Mouse (Mus musculus): ENCODE measurements at regions not wholly inside any gene's neighbourhood (a gene's known extent, or its start where the extent isn't known, plus 50 kb on each side); places are given as distances from the start of the nearest gene placed in this dataset.

GRCm38 (mm10) chr15:96052586-96052985, 234.7 kb upstream of the Arid2 start:
- no peak for TF ChIP-seq CTCF (conservative IDR thresholded peaks at IDR 0.05; ENCODE audit: low read length)
- TF ChIP-seq NANOG (IDR thresholded peaks at IDR 0.05; ENCODE audit: borderline replicate concordance, low read length) = no peak
- TF ChIP-seq POU5F1 (IDR thresholded peaks at IDR 0.05; ENCODE audit: borderline replicate concordance, low read length) = no peak
